Mouse (Mus musculus) cortical plate, adult 2 months (tissue): Measurements from ENCODE around the gene Grap. TPM values are rescaled to one million over a fixed set of nuclear protein-coding genes. Genes with fewer than 3 reads are reported as not detected.

ENCODE experiments used
- H3K27ac ChIP-seq: fragments of 200-500 bp; 2 replicates; pipeline ENCODE4 v1.5.1; 2012; ENCODE audit warnings: low read length, control low read depth, inconsistent platforms; ENCODE audit not compliant: insufficient read depth
- H3K4me1 ChIP-seq: fragments of 200-500 bp; 2 replicates; pipeline ENCODE4 v1.6.1; 2011; ENCODE audit warnings: low read length; ENCODE audit not compliant: control insufficient read depth, insufficient read depth
- H3K4me3 ChIP-seq: fragments of 200-500 bp; 2 replicates; pipeline ENCODE4 v1.5.1; 2011; ENCODE audit warnings: mild to moderate bottlenecking, low read length, control low read depth; ENCODE audit not compliant: insufficient read depth
- CTCF ChIP-seq: fragments of 200-500 bp; IDR thresholded peaks from 2 replicates; pipeline ENCODE4 v1.5.1; 2011; ENCODE audit warnings: mild to moderate bottlenecking, control low read depth, low read length; ENCODE audit not compliant: insufficient read depth; ENCODE audit errors: extremely low read depth
- POLR2A ChIP-seq: fragments of 200-500 bp; IDR thresholded peaks from 2 replicates; pipeline ENCODE4 v1.6.1; 2011; ENCODE audit warnings: mild to moderate bottlenecking, low read length, control low read depth; ENCODE audit not compliant: insufficient read depth; ENCODE audit errors: extremely low read depth
- polyA plus RNA-seq: library from polyadenylated mRNA; depleted of rRNA; stranded (reverse); fragments of >200 nt; gene quantifications from 2 replicates; pipeline ENCODE4 v1.2.3, GENCODE M21; 2012

The Grap gene
- polyA plus RNA-seq, 1 experiment = 6.2 TPM

- no peak overlapping the region for H3K27ac ChIP-seq
- H3K4me1 ChIP-seq = no peaks in the 10 kb centered on the region
- TF ChIP-seq POLR2A (no peak), CTCF (no peak)
- H3K4me3 ChIP-seq = no peak overlapping the region
These were observed 4.4 kb downstream of the Grap start for GRCm38 (mm10) chr11:61657432-61657831.

GRCm38 (mm10) chr11:61658360-61658922 is 5.4 kb downstream of the Grap start:
- H3K4me3 ChIP-seq = no peak overlapping the region
- H3K27ac ChIP-seq = no peak overlapping the region
- no peaks in the 10 kb centered on the region for H3K4me1 ChIP-seq
- TF ChIP-seq POLR2A (no peak), CTCF (no peak)

GRCm38 (mm10) chr11:61659011-61659858 is 6.2 kb downstream of the Grap start:
- H3K4me1 ChIP-seq = no peaks in the 10 kb centered on the region
- TF ChIP-seq CTCF = no peak
- TF ChIP-seq POLR2A = no peak
- no peak overlapping the region for H3K27ac ChIP-seq
- no peak overlapping the region for H3K4me3 ChIP-seq

GRCm38 (mm10) chr11:61660001-61660400 is 6.9 kb downstream of the Grap start:
- TF ChIP-seq POLR2A (no peak), CTCF (no peak)
- Histone ChIP-seq H3K4me3 (no peak overlapping the region), H3K27ac (no peak overlapping the region), H3K4me1 (no peaks in the 10 kb centered on the region)

- TF ChIP-seq CTCF = no peak
- TF ChIP-seq POLR2A = no peak
- no peak overlapping the region for H3K27ac ChIP-seq
- H3K4me1 ChIP-seq = no peaks in the 10 kb centered on the region
- no peak overlapping the region for H3K4me3 ChIP-seq
These were observed 7.8 kb downstream of the Grap start for GRCm38 (mm10) chr11:61660806-61661392.

GRCm38 (mm10) chr11:61662189-61662588 is 9.1 kb downstream of the Grap start:
- Histone ChIP-seq H3K4me1 (no peaks in the 10 kb centered on the region), H3K4me3 (no peak overlapping the region), H3K27ac (no peak overlapping the region)
- TF ChIP-seq POLR2A (no peak), CTCF (no peak)

GRCm38 (mm10) chr11:61665401-61665800 is 12.3 kb downstream of the Grap start:
- TF ChIP-seq CTCF (no peak), POLR2A (no peak)
- H3K4me1 ChIP-seq = no peaks in the 10 kb centered on the region
- H3K4me3 ChIP-seq = no peak overlapping the region
- H3K27ac ChIP-seq = no peak overlapping the region

GRCm38 (mm10) chr11:61665991-61666799 is 13.1 kb downstream of the Grap start:
- no peak overlapping the region for H3K27ac ChIP-seq
- no peak for TF ChIP-seq POLR2A
- TF ChIP-seq CTCF = peak; percentile 79
- no peaks in the 10 kb centered on the region for H3K4me1 ChIP-seq
- H3K4me3 ChIP-seq = no peak overlapping the region

- no peak overlapping the region for H3K4me3 ChIP-seq
- H3K27ac ChIP-seq = no peak overlapping the region
- TF ChIP-seq POLR2A (no peak), CTCF (no peak)
- no peaks in the 10 kb centered on the region for H3K4me1 ChIP-seq
These were observed 14.2 kb downstream of the Grap start for GRCm38 (mm10) chr11:61667248-61667647.

- H3K27ac ChIP-seq = no peak overlapping the region
- H3K4me3 ChIP-seq = no peak overlapping the region
- TF ChIP-seq POLR2A = no peak
- no peak for TF ChIP-seq CTCF
- H3K4me1 ChIP-seq = no peaks in the 10 kb centered on the region
These were observed 14.7 kb downstream of the Grap start for GRCm38 (mm10) chr11:61667782-61668181.
